Mouse (Mus musculus) cerebellum, postnatal 25 days (tissue): ENCODE measurements around the gene Thap11.

Experiments used
- DNase-seq, 2 experiments: peaks; one replicate each; pipeline ENCODE4 v3.0.0; 2021; ENCODE audit warnings: mixed read lengths in 2 of 2

Gene Thap11

DNA sequence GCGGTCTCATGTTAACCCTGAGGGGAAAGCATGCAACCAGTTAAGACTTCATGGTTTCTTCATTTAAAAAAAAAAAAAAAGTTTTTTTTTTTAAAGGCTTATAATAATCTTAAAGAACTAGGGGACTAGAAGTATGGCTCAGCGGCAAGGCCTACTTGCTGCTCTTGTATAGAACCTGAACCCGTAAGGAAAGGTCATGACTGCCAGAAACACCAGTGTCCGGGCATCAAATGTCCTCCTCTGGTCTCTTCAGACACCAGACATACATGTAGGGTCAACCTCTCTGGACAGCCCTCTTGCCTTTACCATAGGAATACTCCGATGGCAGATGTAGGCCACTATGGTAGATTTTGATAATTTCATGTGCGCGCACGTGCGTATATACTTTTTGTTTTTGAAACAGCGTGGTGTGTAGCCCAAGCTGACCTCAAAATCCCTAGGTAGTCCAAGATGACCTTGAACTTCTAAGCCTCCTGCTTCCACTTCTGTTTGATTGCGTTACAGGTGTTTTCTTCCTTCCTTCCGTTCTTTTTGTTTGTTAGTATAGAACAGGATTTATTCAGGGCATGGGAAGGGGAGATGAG, 2.7 kb upstream of the Thap11 start:
- no peak for DNase-seq

- no peak for DNase-seq
Observed at GRCm38 (mm10) chr8:105853178-105853577, 1.8 kb upstream of the Thap11 start, which contains the start of gene Cenpt. Cenpt (minus strand) TSS chr8:105853278.

GRCm38 (mm10) chr8:105854303-105854702, 629 bp upstream of the Thap11 start:
- DNase-seq, result peak in 1 of 2 experiments; percentile 29

DNA sequence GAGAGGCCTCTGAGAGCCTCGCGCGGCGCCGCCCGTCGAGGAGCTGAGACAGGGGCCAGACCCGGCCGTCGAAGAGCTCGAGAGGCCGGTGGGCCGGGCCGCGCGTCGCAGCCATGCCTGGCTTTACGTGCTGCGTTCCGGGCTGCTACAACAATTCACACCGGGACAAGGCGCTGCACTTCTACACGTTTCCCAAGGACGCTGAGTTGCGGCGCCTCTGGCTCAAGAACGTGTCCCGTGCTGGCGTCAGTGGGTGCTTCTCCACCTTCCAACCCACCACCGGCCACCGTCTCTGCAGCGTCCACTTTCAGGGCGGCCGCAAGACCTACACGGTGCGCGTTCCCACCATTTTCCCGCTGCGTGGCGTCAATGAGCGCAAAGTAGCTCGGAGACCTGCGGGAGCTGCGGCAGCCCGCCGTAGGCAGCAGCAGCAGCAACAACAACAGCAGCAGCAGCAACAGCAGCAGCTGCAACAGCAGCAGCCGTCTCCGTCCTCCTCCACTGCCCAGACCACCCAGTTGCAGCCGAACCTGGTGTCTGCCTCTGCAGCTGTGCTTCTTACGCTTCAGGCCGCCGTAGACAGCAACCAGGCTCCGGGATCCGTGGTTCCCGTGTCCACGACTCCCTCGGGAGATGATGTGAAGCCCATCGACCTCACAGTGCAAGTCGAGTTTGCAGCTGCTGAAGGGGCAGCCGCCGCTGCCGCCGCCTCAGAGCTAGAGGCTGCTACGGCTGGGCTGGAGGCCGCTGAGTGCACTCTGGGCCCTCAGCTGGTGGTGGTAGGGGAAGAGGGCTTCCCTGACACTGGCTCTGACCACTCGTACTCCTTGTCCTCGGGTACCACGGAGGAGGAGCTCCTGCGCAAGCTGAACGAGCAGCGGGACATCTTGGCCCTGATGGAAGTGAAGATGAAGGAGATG, 576 bp downstream of the Thap11 start:
- peak; percentile 68 to 70 for DNase-seq

- no peak for DNase-seq
Observed at GRCm38 (mm10) chr8:105856168-105856835, 1.4 kb downstream of the Thap11 start.

DNA sequence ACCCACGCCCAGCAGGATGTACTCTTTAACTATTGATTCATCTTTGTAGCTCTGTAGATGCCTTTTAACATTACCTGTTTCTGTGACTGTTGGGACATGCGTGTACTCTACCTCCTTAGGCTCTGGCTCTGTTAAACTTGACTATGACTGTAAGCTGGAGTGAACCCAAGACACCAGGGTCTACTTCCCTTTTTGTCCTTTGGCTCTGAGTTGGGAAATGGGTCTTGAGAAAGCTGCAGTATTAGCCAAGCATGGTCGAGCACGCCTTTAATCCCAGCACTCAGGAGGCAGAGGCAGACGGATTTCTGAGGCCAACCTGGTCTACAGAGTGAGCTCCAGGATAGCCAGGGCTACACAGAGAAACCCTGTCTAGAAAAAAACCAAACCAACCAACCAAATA, 3.6 kb downstream of the Thap11 start:
- no peak for DNase-seq

GRCm38 (mm10) chr8:105859314-105859713, 4.4 kb downstream of the Thap11 start:
- no peak for DNase-seq

GRCm38 (mm10) chr8:105860143-105860981, 5.4 kb downstream of the Thap11 start, which contains the start of gene Nutf2:
Nutf2 (plus strand) TSS chr8:105860580.
- peak; percentile 92 for DNase-seq

DNA sequence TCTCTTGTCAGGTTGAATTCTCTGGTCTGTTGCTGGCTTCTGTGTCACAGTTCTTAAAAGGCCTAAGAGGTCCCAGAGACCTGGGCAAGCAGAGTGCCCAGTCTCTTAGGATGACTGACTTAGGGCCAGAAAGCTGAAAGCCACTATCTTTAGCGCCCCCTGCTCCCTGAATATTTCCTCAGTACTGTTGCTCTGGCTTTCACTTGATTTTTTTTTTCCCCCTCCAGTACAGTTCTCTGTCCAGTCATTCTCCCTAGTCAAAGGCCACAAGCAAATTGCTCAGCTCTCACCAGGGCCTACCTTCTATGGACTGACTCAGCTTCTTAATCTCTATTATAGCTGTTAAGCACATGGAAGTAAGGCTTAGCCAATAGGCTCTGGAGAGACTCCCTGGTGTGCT, 7.0 kb downstream of the Thap11 start:
- DNase-seq, result peak in 1 of 2 experiments; percentile 33

DNA sequence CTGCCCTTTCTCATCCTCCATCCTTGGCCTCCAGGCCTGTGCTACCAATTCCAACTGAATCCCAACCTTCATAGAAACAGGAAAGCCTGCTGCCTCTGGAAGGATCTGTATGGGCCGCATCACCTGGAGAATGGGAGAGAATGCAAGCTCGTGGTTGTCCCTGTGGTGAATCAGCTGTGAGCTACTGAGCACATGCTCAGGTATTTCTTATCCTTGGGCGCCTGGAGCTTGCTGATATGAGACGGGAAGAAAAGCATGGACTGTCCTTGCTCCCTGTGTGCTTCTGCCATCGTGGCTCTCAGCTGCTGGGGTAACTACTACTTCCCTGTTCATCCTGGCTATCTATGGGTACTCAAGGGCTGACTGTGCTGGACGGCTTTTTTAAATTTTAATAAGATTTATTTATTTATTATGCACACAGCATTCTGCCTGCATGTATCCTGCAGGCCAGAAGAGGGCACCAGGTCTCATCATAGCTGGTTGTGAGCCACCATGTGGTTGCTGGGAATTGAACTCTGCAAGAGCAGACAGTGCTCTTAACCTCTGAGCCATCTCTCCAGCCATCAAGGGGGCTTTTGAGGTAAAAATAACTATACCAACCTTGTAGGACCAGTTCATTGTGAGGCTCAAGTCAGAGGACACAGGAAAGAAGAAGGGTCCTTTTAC, 11.6 kb downstream of the Thap11 start:
- DNase-seq, result no peak

GRCm38 (mm10) chr8:105874301-105874700, 19.4 kb downstream of the Thap11 start:
- peak; percentile 69 to 72 for DNase-seq

DNA sequence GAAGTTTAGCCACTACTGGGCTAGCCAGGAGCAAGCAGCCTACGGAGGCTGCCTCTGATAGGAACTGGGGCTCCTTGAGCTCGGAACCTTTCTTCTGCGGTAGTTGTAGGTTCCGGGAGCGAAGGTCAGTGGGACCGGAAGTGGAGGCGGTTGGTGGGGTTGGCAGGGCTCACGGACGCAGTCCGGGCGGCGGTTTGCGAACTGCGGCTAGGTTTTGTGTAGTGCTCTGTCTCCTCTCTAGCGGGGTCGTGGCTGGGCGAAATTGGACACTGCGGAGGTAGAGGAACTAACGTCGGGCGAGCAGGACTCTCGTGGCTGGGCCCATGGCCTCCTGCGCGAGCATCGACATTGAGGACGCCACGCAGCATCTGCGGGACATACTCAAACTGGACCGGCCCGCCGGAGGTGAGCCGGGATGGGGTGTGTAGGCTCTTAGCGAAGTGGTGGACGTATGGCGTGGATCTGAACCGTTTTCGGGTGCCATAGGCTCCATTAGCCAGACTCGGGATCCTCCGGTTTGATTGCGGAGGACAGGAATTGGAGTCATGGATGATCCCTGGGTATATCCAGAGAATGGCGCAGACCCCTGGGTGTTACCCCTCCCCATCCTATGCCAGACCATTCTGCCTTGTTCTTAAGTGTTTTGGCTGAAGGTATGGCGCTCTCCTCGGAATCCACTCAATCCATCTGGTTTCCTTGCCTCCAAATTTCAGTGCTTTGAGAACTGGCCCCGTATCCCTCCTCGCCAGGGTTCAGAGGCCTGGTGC, 26.0 kb downstream of the Thap11 start, which contains the start of gene Edc4:
TSS of gene Edc4 (plus strand) at position 128 of the 767 bp plus-strand sequence.
- peak; percentile 91 for DNase-seq

GRCm38 (mm10) chr8:105889756-105890465, 35.0 kb downstream of the Thap11 start:
- peak; percentile 43 to 46 for DNase-seq

DNA sequence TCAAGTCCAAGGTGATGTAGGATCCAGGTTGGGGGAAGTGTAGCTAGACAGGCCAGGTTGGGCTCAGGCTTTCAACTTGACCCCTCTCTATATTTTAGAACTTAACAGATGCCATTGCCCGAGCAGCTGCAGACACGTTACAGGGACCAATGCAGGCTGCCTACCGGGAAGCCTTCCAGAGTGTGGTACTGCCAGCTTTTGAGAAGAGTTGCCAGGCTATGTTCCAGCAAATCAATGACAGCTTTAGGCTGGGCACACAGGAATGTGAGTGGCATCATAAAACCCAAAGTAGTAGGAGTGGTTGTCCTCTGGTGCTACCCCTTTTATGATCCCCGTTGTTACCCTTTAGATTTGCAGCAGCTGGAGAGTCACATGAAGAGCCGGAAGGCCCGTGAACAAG, 35.9 kb downstream of the Thap11 start:
- DNase-seq, result peak in 1 of 2 experiments; percentile 33

DNA sequence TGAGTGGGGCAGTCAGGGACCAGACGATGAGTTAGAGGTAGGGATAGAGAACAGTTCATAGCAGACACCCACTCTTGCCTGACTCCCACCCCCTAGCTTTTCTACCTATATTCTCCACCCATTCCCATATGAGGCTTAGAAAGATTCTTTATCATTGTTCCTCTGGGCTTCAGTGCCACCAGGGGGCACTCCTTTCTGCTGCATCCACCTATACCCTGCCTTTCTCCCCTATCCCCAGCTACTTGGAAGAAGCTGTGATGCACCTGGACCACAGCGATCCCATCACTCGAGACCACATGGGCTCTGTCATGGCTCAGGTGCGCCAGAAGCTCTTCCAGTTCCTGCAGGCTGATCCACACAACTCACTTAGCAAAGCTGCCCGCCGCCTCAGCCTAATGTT, 37.5 kb downstream of the Thap11 start:
- DNase-seq, result peak in 1 of 2 experiments; percentile 55

DNA sequence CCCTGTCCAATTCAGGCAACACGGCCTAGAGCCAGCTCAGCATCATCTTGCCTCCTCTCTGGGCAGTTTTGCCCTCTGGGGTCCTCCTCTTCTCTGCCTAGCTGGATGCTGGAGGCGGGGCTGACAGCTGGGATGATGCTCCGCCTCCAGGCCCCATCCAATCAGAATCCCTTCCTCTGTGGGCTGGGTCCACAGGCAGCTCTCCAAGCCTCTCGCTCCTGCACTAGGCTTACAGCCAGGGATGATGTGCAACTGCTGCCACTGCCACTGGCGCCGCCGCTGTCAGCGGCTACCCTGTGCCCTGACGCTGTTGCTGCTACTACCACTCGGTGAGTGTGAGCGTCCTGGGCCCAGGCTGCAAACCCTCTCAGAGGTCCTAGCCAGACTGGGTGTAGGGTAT, 38.4 kb downstream of the Thap11 start, which contains the start of gene Nrn1l:
TSS of gene Nrn1l (plus strand) at position 229 of the 400 bp plus-strand sequence.
- DNase-seq, result peak in 1 of 2 experiments; percentile 53

DNA sequence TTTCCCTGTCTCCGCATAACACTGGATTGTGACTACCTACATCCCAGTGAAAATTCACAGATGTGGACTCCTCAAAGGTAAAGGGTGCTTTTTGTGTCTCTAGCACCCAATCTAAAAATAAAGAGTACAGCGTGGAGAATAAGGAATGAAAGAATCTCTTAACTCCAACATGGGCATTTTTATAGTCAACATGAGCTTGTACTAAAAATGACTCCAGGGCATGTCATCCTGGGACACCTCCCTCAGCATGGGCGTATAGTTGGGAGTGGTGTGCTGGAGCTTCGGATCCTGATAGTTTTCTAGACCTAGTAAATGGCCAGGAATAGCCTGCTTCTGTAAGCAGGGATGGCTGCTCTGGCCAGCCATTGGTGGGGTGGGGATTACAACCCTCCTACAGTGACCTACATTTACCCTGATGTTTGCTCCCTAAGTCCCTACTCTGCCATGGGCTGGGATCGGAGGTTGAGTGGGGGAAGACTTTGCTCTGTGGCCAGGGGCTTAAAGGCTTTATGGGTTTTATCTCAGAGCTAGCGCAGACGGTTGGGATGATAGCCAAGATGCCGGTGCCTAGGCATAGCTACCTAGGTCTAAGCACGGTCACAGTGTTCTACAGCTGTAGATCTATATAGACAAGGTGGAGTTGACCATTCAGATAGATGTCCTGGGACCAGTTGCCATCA, 43.0 kb downstream of the Thap11 start:
- no peak for DNase-seq

- DNase-seq, result peak; percentile 96
Observed at GRCm38 (mm10) chr8:105900180-105900940, 45.4 kb downstream of the Thap11 start, which contains the start of gene Pskh1. Pskh1 (plus strand) TSS chr8:105900441.
